Comparison of ENCODE assay signal across 47 mouse cellular contexts in the genomic region with DNA sequence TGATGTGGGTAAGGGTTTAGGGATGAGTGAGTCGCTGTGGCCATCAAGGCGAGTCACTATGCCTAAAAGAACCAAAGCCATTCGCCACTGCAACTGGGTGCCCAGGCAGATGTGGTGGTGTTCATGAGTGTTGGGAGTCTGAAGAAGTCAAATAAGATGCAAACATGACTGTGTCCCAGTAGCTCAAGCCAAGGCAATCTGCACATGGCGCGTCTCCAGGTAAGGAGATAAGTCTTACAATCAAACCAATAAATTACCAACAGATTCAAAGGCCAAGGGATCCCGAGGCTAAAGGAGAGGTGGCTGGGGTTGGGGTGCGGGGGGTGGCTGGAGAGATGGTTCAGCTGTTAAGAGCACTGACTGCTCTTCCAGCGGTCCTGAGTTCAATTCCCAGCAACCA. TPM values are rescaled to one million over a fixed set of nuclear protein-coding genes. Genes with fewer than 3 reads are reported as not detected.
"Had no signal": no experiment of that assay in that cellular context is flagged by ENCODE, and none has a peak within 500 bp of the region (broad histone marks: within the 10 kb centered on the region; RNA-seq: fewer than 3 reads in every experiment).

No protein-coding gene starts in this region.

- DNase-seq: liver; liver, embryonic 13.5 days; liver, postnatal 0 days; lung, adult 18-20 months; lung, adult 2 months; lung, embryonic 14.5 days; lung, postnatal 10 days; lung, postnatal 14 days; lung, postnatal 36 days; lung, postnatal 4 days; midbrain, embryonic 14.5 days had no signal

- H3K9me3 ChIP-seq: limb, embryonic 10.5 days; limb, embryonic 12.5 days; limb, embryonic 13.5 days; limb, embryonic 15.5 days; liver, embryonic 12.5 days; liver, embryonic 13.5 days; liver, embryonic 15.5 days; lung, embryonic 15.5 days; megakaryocyte, embryonic 14.5 days; midbrain, embryonic 10.5 days; midbrain, embryonic 12.5 days; midbrain, embryonic 13.5 days; midbrain, embryonic 15.5 days; neural tube, embryonic 12.5 days had no signal

- H3K4me1 ChIP-seq: liver, embryonic 12.5 days; liver, embryonic 13.5 days; liver, embryonic 15.5 days had no signal

- ATAC-seq: liver, embryonic 12.5 days; liver, postnatal 0 days; lung, postnatal 0 days; midbrain, embryonic 13.5 days; midbrain, embryonic 15.5 days; midbrain, embryonic 16.5 days had no signal

- H3K27ac ChIP-seq: limb, embryonic 10.5 days; limb, embryonic 12.5 days; limb, embryonic 13.5 days; limb, embryonic 15.5 days; liver, embryonic 12.5 days; liver, embryonic 13.5 days; liver, embryonic 14.5 days; liver, embryonic 15.5 days; lung, embryonic 15.5 days; macrophage; midbrain, embryonic 10.5 days; midbrain, embryonic 12.5 days; midbrain, embryonic 13.5 days; midbrain, embryonic 15.5 days; neural tube, embryonic 12.5 days had no signal

- H3K4me3 ChIP-seq: limb, embryonic 10.5 days; limb, embryonic 12.5 days; limb, embryonic 13.5 days; limb, embryonic 15.5 days; liver, embryonic 12.5 days; liver, embryonic 13.5 days; liver, embryonic 15.5 days; lung, embryonic 15.5 days; megakaryocyte, embryonic 14.5 days; midbrain, embryonic 10.5 days; midbrain, embryonic 12.5 days; midbrain, embryonic 13.5 days; midbrain, embryonic 15.5 days; myocyte; neural tube, embryonic 12.5 days had no signal

- H3K4me2 ChIP-seq: limb, embryonic 12.5 days; limb, embryonic 13.5 days; limb, embryonic 15.5 days; liver, embryonic 11.5 days; liver, embryonic 12.5 days; liver, embryonic 13.5 days; liver, embryonic 15.5 days; lung, embryonic 14.5 days; lung, embryonic 15.5 days; midbrain, embryonic 11.5 days; midbrain, embryonic 12.5 days; midbrain, embryonic 13.5 days; midbrain, embryonic 15.5 days; neural tube, embryonic 12.5 days had no signal

- H3K36me3 ChIP-seq: limb, embryonic 10.5 days; limb, embryonic 12.5 days; limb, embryonic 13.5 days; limb, embryonic 15.5 days; liver, embryonic 12.5 days; liver, embryonic 13.5 days; liver, embryonic 15.5 days; lung, embryonic 15.5 days; midbrain, embryonic 10.5 days; midbrain, embryonic 12.5 days; midbrain, embryonic 13.5 days; midbrain, embryonic 15.5 days; neural tube, embryonic 12.5 days had no signal

- H3K9ac ChIP-seq: limb, embryonic 12.5 days; limb, embryonic 13.5 days; limb, embryonic 15.5 days; liver, embryonic 12.5 days; liver, embryonic 13.5 days; liver, embryonic 14.5 days; liver, embryonic 15.5 days; liver, postnatal 0 days; lung, embryonic 14.5 days; lung, embryonic 15.5 days; midbrain, embryonic 12.5 days; midbrain, embryonic 13.5 days; midbrain, embryonic 15.5 days; neural tube, embryonic 12.5 days had no signal

RNA-seq across cellular contexts. Expression of a gene that starts 6.1 kb away (rescaled TPM):
- total RNA-seq: left cerebral cortex, postnatal 10 days; left cerebral cortex, postnatal 14 days; left cerebral cortex, postnatal 25 days; left cerebral cortex, postnatal 36 days; left cerebral cortex, postnatal 4 days; liver, adult 2 months; megakaryocyte progenitor cell, adult 5-6 weeks; megakaryocyte, adult 5-6 weeks; megakaryocyte-erythroid progenitor cell, adult 5-6 weeks; midbrain, postnatal 0 days; monocyte, adult 5-6 weeks had no signal
- polyA plus RNA-seq: limb, embryonic 10.5 days; limb, embryonic 11.5 days; limb, embryonic 12.5 days; limb, embryonic 13.5 days; limb, embryonic 14.5 days; limb, embryonic 15.5 days; liver, adult 2 months; liver, embryonic 11.5 days; liver, embryonic 12.5 days; liver, embryonic 13.5 days; liver, embryonic 14.5 days; liver, embryonic 15.5 days; liver, embryonic 16.5 days; liver, postnatal 0 days; lung, adult 2 months; lung, embryonic 14.5 days; lung, embryonic 15.5 days; lung, embryonic 16.5 days; lung, postnatal 0 days; macrophage; midbrain, embryonic 10.5 days; midbrain, embryonic 11.5 days; midbrain, embryonic 12.5 days; midbrain, embryonic 13.5 days; midbrain, embryonic 14.5 days; midbrain, embryonic 15.5 days; midbrain, embryonic 16.5 days; midbrain, postnatal 0 days; myocyte; neural tube, embryonic 11.5 days; neural tube, embryonic 12.5 days had no signal

RNA-seq across cellular contexts. Expression of a gene that starts 52.6 kb away (rescaled TPM):
- total RNA-seq: megakaryocyte, adult 5-6 weeks; monocyte, adult 5-6 weeks had no signal
- polyA plus RNA-seq: macrophage had no signal
